In the genomic region with DNA sequence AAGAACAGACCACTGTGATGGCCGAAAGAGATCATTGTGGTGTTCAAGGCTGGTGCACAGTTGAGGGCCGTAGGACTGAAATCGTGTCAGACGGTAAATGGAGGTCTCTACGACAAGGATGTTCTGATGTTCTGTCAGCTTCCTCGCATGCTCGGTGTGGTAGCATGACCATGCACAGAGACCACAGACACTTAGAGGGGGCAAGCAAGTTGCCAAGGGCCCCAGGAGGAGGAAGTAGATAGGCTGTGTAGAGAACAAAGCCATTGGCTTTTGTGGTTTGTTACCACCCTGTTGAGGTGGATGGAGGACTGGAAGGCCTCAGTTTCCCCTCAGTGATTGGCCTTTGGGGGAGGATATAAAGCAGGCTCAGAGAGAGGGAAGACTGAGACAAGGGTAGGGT, we compare ENCODE assay signal across 19 mouse cellular contexts. TPM values are rescaled to one million over a fixed set of nuclear protein-coding genes. Genes with fewer than 3 reads are reported as not detected.
"Had no signal": no experiment of that assay in that cellular context is flagged by ENCODE, and none has a peak within 500 bp of the region (broad histone marks: within the 10 kb centered on the region; RNA-seq: fewer than 3 reads in every experiment).

No protein-coding gene starts in this region.

- H3K27me3 ChIP-seq: kidney, embryonic 15.5 days; limb, embryonic 13.5 days; liver, embryonic 15.5 days; neural tube, embryonic 12.5 days had no signal

- H3K36me3 ChIP-seq: kidney, embryonic 15.5 days; limb, embryonic 13.5 days; liver, embryonic 15.5 days; midbrain, embryonic 10.5 days; neural tube, embryonic 12.5 days had no signal

- H3K4me2 ChIP-seq: kidney, embryonic 15.5 days; limb, embryonic 13.5 days; liver, embryonic 15.5 days; lung, embryonic 14.5 days; neural tube, embryonic 12.5 days had no signal

- H3K9me3 ChIP-seq: kidney, embryonic 15.5 days; limb, embryonic 13.5 days; liver, embryonic 15.5 days; midbrain, embryonic 10.5 days; neural tube, embryonic 12.5 days had no signal

- H3K4me3 ChIP-seq: kidney, embryonic 15.5 days; limb, embryonic 13.5 days; liver, embryonic 15.5 days; midbrain, embryonic 10.5 days; neural tube, embryonic 12.5 days had no signal

- H3K4me1 ChIP-seq: limb, embryonic 13.5 days; midbrain, embryonic 10.5 days; neural tube, embryonic 12.5 days had no signal

- DNase-seq: kidney, adult 2 months; kidney, postnatal 14 days; layer of hippocampus, adult 9-11 months; layer of hippocampus, postnatal 36 days; left cerebral cortex, postnatal 4 days; lung, embryonic 14.5 days; lung, postnatal 10 days; lung, postnatal 4 days; midbrain, embryonic 14.5 days; thymus, postnatal 4 days had no signal

- H3K27ac ChIP-seq: kidney, embryonic 15.5 days; limb, embryonic 13.5 days; midbrain, embryonic 10.5 days; neural tube, embryonic 12.5 days; stomach, postnatal 0 days had no signal

- H3K9ac ChIP-seq: kidney, embryonic 15.5 days; limb, embryonic 13.5 days; liver, embryonic 15.5 days; lung, embryonic 14.5 days; neural tube, embryonic 12.5 days had no signal

RNA-seq across cellular contexts. Expression of a gene that starts 38.9 kb away (rescaled TPM):
- total RNA-seq: layer of hippocampus, postnatal 36 days; left cerebral cortex, postnatal 10 days; left cerebral cortex, postnatal 4 days had no signal
- polyA plus RNA-seq: kidney, embryonic 15.5 days; midbrain, embryonic 10.5 days; neural tube, embryonic 12.5 days had no signal

RNA-seq across cellular contexts. Expression of a gene that starts 47.3 kb away (rescaled TPM):
- total RNA-seq: layer of hippocampus, postnatal 36 days; left cerebral cortex, postnatal 10 days; left cerebral cortex, postnatal 4 days; liver, adult 2 months; neutrophil, adult 5-6 weeks had no signal
- polyA plus RNA-seq: kidney, embryonic 15.5 days; limb, embryonic 13.5 days; liver, adult 2 months; liver, embryonic 15.5 days; midbrain, embryonic 10.5 days; midbrain, embryonic 14.5 days; neural tube, embryonic 12.5 days; stomach, postnatal 0 days had no signal
